Mouse (Mus musculus): ENCODE results near the gene Ak5.

DNA sequence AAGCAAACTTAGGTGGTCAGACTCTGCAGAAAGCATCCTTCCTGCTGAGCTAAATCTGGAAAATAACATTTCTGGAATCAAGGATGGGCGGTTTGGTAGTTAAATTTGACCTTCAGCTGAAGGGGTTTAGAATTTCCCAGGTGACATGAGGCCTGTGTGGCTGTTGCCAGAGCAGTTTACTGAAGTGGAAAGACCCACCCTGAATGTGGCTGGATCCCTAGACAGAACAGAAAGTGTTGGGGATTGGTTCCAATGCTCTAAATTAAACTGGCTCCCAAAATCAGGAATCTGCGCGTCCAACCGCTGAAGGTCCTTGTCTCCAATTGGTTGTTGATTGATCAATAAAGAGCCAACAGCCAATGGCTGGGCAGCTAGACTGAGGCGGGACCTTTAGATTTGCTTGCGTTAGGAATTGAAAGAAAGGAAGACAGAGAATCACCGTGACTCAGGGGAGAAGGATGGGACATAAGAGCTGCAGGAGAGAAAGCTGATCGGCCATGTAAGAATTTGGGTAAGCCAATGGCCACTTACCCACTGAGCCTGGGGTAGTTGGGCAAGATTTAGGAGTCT lies 34.2 kb upstream of the Ak5 start:
- TF ChIP-seq CTCF (IDR thresholded peaks at IDR 0.05; ENCODE audit: control insufficient read depth, insufficient read depth, insufficient read length) (no peak), MYOG (IDR thresholded peaks at IDR 0.05; ENCODE audit: control insufficient read depth, extremely low read depth, insufficient read length) (no peak)
